Mouse (Mus musculus): ENCODE data around the gene Vwa3b. TPM values are rescaled to one million over a fixed set of nuclear protein-coding genes. Genes with fewer than 3 reads are reported as not detected.

Gene Vwa3b
- polyA plus RNA-seq, 1 experiment from 2014 or later: 1.1 TPM

DNA sequence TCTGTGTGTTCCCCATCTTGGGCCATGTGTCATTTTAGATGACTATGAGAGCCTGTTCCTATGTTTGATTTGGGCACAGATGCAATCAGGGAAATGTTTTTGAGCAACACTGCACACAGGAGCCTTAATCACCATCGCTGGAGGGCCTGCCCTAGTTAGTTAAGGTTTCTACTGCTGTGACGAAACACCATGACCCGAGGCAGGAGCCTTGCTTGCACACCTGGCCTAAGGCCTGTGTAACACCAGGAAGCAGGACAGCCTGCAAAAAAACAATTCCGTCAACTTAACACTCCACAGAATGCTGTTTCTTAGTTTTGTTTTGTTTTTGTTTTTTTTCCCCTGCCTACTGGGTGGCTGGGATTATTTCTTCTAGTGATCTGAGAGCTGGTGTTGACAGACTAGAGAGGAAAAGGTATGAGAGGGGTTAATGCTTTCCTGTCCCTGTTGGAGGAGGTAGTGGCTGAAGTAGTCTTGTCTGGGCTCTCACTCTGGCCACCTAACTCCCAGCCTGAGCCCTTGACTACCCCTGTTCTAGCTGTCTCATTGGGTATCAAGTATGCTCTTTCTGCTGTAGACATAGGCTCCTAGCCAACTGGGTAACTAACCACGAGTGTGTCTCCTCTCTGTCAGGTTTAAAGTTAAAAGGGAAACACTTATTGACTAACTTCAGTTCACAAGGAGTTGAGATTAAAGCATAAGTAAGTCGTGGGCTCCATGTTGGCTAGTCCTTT lies 30.6 kb downstream of the Vwa3b start:
- Histone ChIP-seq H3K27ac (replicated peaks) (no peak overlapping the region), H3K4me1 (replicated peaks; ENCODE audit: control insufficient read depth, insufficient read depth) (no peaks in the 10 kb centered on the region; the same call in 1 of the 2 replicates), H3K4me3 (ENCODE audit: low read depth, low read length) (no peak overlapping the region), H3K9ac (ENCODE audit: low read length) (no peak overlapping the region), H3K4me2 (replicated peaks; ENCODE audit: low read depth) (no peak overlapping the region), H3K27me3 (ENCODE audit: control insufficient read depth, insufficient read depth, low read length) (no peaks in the 10 kb centered on the region), H3K36me3 (ENCODE audit: control insufficient read depth, insufficient read depth, low read length) (no peaks in the 10 kb centered on the region), H3K9me3 (ENCODE audit: control insufficient read depth, low read length) (no peaks in the 10 kb centered on the region)
- no peak for TF ChIP-seq CTCF (IDR thresholded peaks at IDR 0.05; ENCODE audit: low read depth)
- no peak for TF ChIP-seq EP300 (optimal IDR thresholded peaks at IDR 0.05)
- DNase-seq (ENCODE audit: low spot score) (no peak), ATAC-seq (ENCODE audit: low FRiP score, low TSS enrichment) (no peak)
- 68% methylated on average over 6 of the region's 6 CpGs for WGBS

DNA sequence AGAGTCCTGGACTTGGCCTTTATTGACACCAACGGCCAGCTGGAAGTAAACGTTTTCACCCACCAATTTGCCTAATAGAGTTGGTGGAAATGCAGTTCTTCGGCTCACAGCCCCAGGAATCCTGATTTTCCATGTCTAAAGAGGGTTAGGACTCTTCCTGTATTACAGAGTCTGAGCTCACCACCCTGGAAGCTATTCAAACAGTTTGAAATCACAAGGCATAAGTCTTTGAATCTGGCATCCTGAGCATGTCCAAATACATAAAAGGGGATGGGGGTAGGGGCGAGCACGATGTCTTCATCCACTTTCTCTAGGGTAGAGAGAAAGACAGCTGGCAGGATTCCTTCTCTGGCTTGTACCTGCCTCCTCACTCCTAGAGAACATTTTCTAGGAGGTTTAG lies 34.5 kb downstream of the Vwa3b start:
- Histone ChIP-seq H3K27ac (replicated peaks) (no peak overlapping the region), H3K4me2 (replicated peaks; ENCODE audit: low read depth) (no peak overlapping the region)
- TF ChIP-seq EP300 (optimal IDR thresholded peaks at IDR 0.05): no peak
- no peak for TF ChIP-seq CTCF (IDR thresholded peaks at IDR 0.05; ENCODE audit: low read depth)

DNA sequence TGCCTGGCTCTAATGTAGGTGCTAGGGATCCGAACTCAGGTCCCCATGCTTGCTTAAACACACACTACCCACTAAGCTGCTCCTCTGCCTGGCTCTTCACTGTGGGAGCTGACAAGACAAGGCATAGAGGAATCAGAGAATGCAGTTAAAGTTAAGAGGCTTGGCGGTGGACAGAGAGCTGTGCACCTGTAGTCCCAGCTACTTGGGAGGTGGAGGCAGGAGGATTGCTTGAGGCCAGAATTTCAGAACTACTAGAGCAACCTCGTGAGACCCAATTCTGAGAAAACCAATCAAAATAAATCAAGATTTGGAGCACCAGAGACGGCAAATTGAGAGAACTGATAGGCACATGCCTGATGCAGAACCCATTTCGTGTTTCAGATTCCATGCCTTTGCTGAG lies 36.7 kb downstream of the Vwa3b start:
- H3K4me3 ChIP-seq (ENCODE audit: low read depth, low read length): no peak overlapping the region
- H3K4me2 ChIP-seq (replicated peaks; ENCODE audit: low read depth): no peak overlapping the region
- no peaks in the 10 kb centered on the region for H3K27me3 ChIP-seq (ENCODE audit: control insufficient read depth, insufficient read depth, low read length)
- no peak overlapping the region for H3K27ac ChIP-seq (replicated peaks)
- DNase-seq (ENCODE audit: low spot score): no peak
- no peak for TF ChIP-seq EP300 (optimal IDR thresholded peaks at IDR 0.05)
- no peak for TF ChIP-seq CTCF (IDR thresholded peaks at IDR 0.05; ENCODE audit: low read depth)
- H3K9ac ChIP-seq (ENCODE audit: low read length): no peak overlapping the region
- no peaks in the 10 kb centered on the region; the same call in 1 of the 2 replicates for H3K4me1 ChIP-seq (replicated peaks; ENCODE audit: control insufficient read depth, insufficient read depth)
- H3K9me3 ChIP-seq (ENCODE audit: control insufficient read depth, low read length): no peaks in the 10 kb centered on the region
- ATAC-seq (ENCODE audit: low FRiP score, low TSS enrichment): no peak
- 89% methylated on average over 5 of the region's 5 CpGs for WGBS
- no peaks in the 10 kb centered on the region for H3K36me3 ChIP-seq (ENCODE audit: control insufficient read depth, insufficient read depth, low read length)

More for the DNA sequence above, 34.5 kb downstream of the Vwa3b start:
- H3K27me3 ChIP-seq (ENCODE audit: control insufficient read depth, insufficient read depth, low read length): no peaks in the 10 kb centered on the region
- no peaks in the 10 kb centered on the region for H3K9me3 ChIP-seq (ENCODE audit: control insufficient read depth, low read length)
- H3K4me3 ChIP-seq (ENCODE audit: low read depth, low read length): no peak overlapping the region
- no peaks in the 10 kb centered on the region; the same call in 1 of the 2 replicates for H3K4me1 ChIP-seq (replicated peaks; ENCODE audit: control insufficient read depth, insufficient read depth)
- no peaks in the 10 kb centered on the region for H3K36me3 ChIP-seq (ENCODE audit: control insufficient read depth, insufficient read depth, low read length)
- no peak overlapping the region for H3K9ac ChIP-seq (ENCODE audit: low read length)
- ATAC-seq (ENCODE audit: low FRiP score, low TSS enrichment) (no peak; the same call in 1 of the 2 replicates), DNase-seq (ENCODE audit: low spot score) (no peak)
- WGBS: 52% methylated on average over 5 of the region's 5 CpGs

DNA sequence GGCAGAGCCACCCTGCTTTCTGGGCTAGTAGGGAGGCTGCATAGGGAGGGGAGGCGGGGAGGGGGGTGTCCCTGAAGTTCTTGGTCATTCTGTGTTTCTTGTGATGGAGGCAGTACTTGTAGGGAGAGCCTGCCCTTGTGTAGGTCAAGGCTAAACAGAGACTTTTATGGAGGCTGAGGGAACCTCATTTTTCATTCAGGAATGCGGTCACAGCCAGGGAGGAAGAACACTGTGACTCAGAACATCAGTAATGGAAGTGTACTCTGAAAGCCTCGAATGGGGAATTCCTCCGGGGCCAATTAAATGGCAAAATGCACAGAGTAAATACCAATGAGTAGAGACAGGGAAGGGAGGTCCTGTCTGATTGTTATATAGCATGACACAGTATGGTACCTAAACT lies 37.4 kb downstream of the Vwa3b start:
- WGBS: 57% methylated on average over 4 of the region's 4 CpGs
- TF ChIP-seq CTCF (IDR thresholded peaks at IDR 0.05; ENCODE audit: low read depth) (no peak), EP300 (optimal IDR thresholded peaks at IDR 0.05) (no peak)
- Histone ChIP-seq H3K9me3 (ENCODE audit: control insufficient read depth, low read length) (no peaks in the 10 kb centered on the region), H3K36me3 (ENCODE audit: control insufficient read depth, insufficient read depth, low read length) (no peaks in the 10 kb centered on the region), H3K9ac (ENCODE audit: low read length) (no peak overlapping the region), H3K27ac (replicated peaks) (no peak overlapping the region), H3K4me2 (replicated peaks; ENCODE audit: low read depth) (no peak overlapping the region), H3K4me3 (ENCODE audit: low read depth, low read length) (no peak overlapping the region), H3K4me1 (replicated peaks; ENCODE audit: control insufficient read depth, insufficient read depth) (no peaks in the 10 kb centered on the region; the same call in 1 of the 2 replicates), H3K27me3 (ENCODE audit: control insufficient read depth, insufficient read depth, low read length) (no peaks in the 10 kb centered on the region)
- no peak for ATAC-seq (ENCODE audit: low FRiP score, low TSS enrichment)
- DNase-seq (ENCODE audit: low spot score): no peak

DNA sequence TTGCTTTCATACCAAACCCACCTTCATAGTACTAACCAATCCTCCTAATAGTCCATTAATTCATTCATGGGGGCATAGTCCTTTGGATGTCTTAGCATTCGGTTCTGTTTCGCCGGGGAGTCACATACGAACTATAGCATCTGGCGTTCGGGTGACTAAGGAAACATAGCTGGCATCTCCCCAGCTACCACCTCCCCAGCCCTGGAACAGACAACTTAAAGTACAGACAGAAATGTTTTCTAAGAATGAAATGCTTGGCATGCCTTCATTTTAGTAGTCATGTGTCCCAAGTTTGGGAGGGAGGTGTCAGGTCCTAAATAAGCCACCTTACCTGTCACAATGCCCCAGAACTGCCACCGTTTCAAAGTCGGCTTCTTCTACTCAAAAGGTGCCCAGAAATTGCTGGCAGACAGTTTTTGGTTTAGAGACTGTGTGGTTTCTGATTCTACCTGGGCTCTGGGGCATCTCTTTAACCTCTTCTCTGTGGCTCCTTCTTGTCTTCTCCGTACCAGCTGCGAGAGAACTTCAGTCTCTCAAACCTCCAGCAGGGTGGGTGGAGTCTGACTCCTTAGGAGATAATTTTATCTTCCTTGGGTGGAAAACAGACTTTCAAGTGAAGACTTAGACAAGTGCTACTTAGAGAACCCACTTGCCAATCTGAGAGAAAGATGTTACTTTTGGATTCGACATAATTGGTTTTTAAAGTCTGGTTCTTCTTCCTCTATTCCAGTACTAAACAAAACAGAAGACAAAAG lies 39.4 kb downstream of the Vwa3b start:
- no peak overlapping the region for H3K9ac ChIP-seq (ENCODE audit: low read length)
- WGBS: 84% methylated on average over 11 of the region's 11 CpGs
- H3K4me1 ChIP-seq (replicated peaks; ENCODE audit: control insufficient read depth, insufficient read depth): no peaks in the 10 kb centered on the region
- no peak for ATAC-seq (ENCODE audit: low FRiP score, low TSS enrichment)
- TF ChIP-seq EP300 (optimal IDR thresholded peaks at IDR 0.05) (no peak), CTCF (IDR thresholded peaks at IDR 0.05; ENCODE audit: low read depth) (no peak)
- H3K27ac ChIP-seq (replicated peaks): no peak overlapping the region
- H3K4me2 ChIP-seq (replicated peaks; ENCODE audit: low read depth): no peak overlapping the region
- no peaks in the 10 kb centered on the region for H3K36me3 ChIP-seq (ENCODE audit: control insufficient read depth, insufficient read depth, low read length)
- no peaks in the 10 kb centered on the region for H3K27me3 ChIP-seq (ENCODE audit: control insufficient read depth, insufficient read depth, low read length)
- DNase-seq (ENCODE audit: low spot score): no peak
- H3K4me3 ChIP-seq (ENCODE audit: low read depth, low read length): no peak overlapping the region
- no peaks in the 10 kb centered on the region for H3K9me3 ChIP-seq (ENCODE audit: control insufficient read depth, low read length)

DNA sequence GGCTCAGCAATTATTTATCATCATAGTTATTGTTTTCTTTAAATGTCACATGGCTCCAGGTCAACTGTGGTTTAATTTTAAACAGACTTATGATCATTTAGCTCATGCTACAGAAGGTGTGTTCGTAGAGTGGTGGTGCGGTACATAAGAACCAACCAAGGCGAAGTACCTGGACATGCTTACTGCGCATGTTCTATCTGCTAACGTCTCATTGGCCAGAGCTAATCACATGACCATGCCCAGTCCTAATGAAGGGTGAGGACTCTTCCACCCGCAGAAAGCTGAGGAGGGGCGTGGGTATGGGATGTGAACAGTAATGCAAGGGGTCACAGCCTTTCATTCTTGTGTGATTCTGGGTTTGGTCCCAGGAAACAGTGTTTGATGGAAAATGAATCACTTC lies 49.4 kb downstream of the Vwa3b start:
- ATAC-seq (ENCODE audit: low FRiP score, low TSS enrichment): no peak
- TF ChIP-seq CTCF (IDR thresholded peaks at IDR 0.05; ENCODE audit: low read depth) (no peak), EP300 (optimal IDR thresholded peaks at IDR 0.05) (no peak)
- H3K9ac ChIP-seq (ENCODE audit: low read length): no peak overlapping the region
- H3K4me2 ChIP-seq (replicated peaks; ENCODE audit: low read depth): no peak overlapping the region
- H3K36me3 ChIP-seq (ENCODE audit: control insufficient read depth, insufficient read depth, low read length): no peaks in the 10 kb centered on the region
- no peaks in the 10 kb centered on the region for H3K27me3 ChIP-seq (ENCODE audit: control insufficient read depth, insufficient read depth, low read length)
- no peak overlapping the region for H3K4me3 ChIP-seq (ENCODE audit: low read depth, low read length)
- no peaks in the 10 kb centered on the region for H3K4me1 ChIP-seq (replicated peaks; ENCODE audit: control insufficient read depth, insufficient read depth)
- no peaks in the 10 kb centered on the region for H3K9me3 ChIP-seq (ENCODE audit: control insufficient read depth, low read length)
- no peak overlapping the region for H3K27ac ChIP-seq (replicated peaks)
- no peak for DNase-seq (ENCODE audit: low spot score)
- WGBS: 89% methylated on average over 7 of the region's 7 CpGs
